8 mouse cellular contexts compared by ENCODE assay signal in the genomic region with DNA sequence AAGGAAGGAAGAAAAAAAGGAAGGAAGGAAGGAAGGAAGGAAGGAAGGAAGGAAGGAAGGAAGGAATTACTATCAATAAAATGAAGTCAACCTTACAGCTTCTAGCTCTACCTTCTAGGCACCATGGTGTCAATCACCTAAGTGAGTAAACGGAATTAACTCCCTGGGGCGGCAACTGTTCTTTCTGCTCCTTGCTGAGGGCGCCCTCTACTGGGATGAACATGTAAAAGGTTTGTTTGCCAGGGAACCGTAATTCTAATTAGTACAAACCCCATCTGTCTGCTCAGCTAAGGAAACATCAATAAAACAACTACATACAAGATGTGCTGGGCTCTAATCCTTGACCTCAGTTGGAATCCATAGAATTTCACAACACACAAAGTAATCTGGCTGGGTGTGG. TPM values are rescaled to one million over a fixed set of nuclear protein-coding genes. Genes with fewer than 3 reads are reported as not detected.
A peak's percentile ranks its signal among the peaks of the same experiment; 100 is the strongest.
DNase-seq lines count a peak whose midpoint lies in the region; ATAC-seq and TF ChIP-seq lines count a peak whose summit lies in the region.

No protein-coding gene starts in this region.

- no peak for ATAC-seq in heart, embryonic 11.5 days (replicated peaks; ENCODE audit: insufficient number of reproducible peaks, low FRiP score, low TSS enrichment)
- ATAC-seq in stomach, postnatal 0 days (ENCODE audit: low FRiP score, low TSS enrichment) = no peak

- H3K27me3 ChIP-seq in heart, adult 2 months (ENCODE audit: control insufficient read depth, insufficient read depth, low read length) = no peaks in the 10 kb centered on the region
- H3K27me3 ChIP-seq in heart, embryonic 11.5 days (ENCODE audit: control insufficient read depth, insufficient read depth, low read length) = 0 out of 2 replicates have a peak, but pooled peaks cover 3% of the 10 kb centered on the region
- H3K27me3 ChIP-seq in E14TG2a.4 (ENCODE audit: insufficient read depth, low read length) = peaks cover 53% of the 10 kb centered on the region
- H3K27me3 ChIP-seq in stomach, postnatal 0 days (ENCODE audit: control insufficient read depth, insufficient read depth, low read length) = no peaks in the 10 kb centered on the region

- H3K4me3 ChIP-seq in heart, adult 2 months = no peak overlapping the region
- H3K4me3 ChIP-seq in heart, embryonic 11.5 days (ENCODE audit: low read depth, low read length) = no peak overlapping the region
- no peak overlapping the region for H3K4me3 ChIP-seq in E14TG2a.4 (replicated peaks; ENCODE audit: low read length)
- H3K4me3 ChIP-seq in stomach, postnatal 0 days (ENCODE audit: low read depth, low read length) = no peak overlapping the region

- H3K36me3 ChIP-seq in heart, adult 2 months (ENCODE audit: control insufficient read depth, insufficient read depth, low read length) = no peaks in the 10 kb centered on the region
- no peaks in the 10 kb centered on the region for H3K36me3 ChIP-seq in heart, embryonic 11.5 days (ENCODE audit: control insufficient read depth, insufficient read depth, low read length)
- no peaks in the 10 kb centered on the region for H3K36me3 ChIP-seq in E14TG2a.4 (ENCODE audit: insufficient read depth, low read length)
- H3K36me3 ChIP-seq in stomach, postnatal 0 days (ENCODE audit: control insufficient read depth, insufficient read depth, low read length) = no peaks in the 10 kb centered on the region

- peak; percentile 88 for TF ChIP-seq CTCF in heart, adult 2 months (IDR thresholded peaks at IDR 0.05)
- peak; percentile 62 for TF ChIP-seq CTCF in E14TG2a.4 (conservative IDR thresholded peaks at IDR 0.05; ENCODE audit: low read length)
- TF ChIP-seq CTCF in stomach, postnatal 0 days (IDR thresholded peaks at IDR 0.05; ENCODE audit: low read depth) = peak; percentile 96

- no peaks in the 10 kb centered on the region for H3K9me3 ChIP-seq in heart, embryonic 11.5 days (replicated peaks; ENCODE audit: control insufficient read depth, low read length)
- H3K9me3 ChIP-seq in E14TG2a.4 (ENCODE audit: low read length) = no peaks in the 10 kb centered on the region
- no peaks in the 10 kb centered on the region for H3K9me3 ChIP-seq in stomach, postnatal 0 days (ENCODE audit: control insufficient read depth, low read length)

- 0 out of 2 replicates have a peak, but pooled peaks have one; percentile 72 for TF ChIP-seq EP300 in heart, adult 2 months (IDR thresholded peaks at IDR 0.05; ENCODE audit: insufficient read depth, low read depth, low read length)
- no peak for TF ChIP-seq EP300 in stomach, postnatal 0 days (optimal IDR thresholded peaks at IDR 0.05)

- H3K9ac ChIP-seq in heart, adult 2 months (ENCODE audit: low read depth, low read length) = no peak overlapping the region
- no peak overlapping the region for H3K9ac ChIP-seq in heart, embryonic 11.5 days (ENCODE audit: low read depth, low read length)
- H3K9ac ChIP-seq in stomach, postnatal 0 days (ENCODE audit: low read length) = no peak overlapping the region

- intact Hi-C loops in heart, adult 2 months (cut with DNase I) = loop anchor here (1.0 to 5.0 kb wide), 2 partner anchors 61 to 146 kb away; no protein-coding TSS in a partner anchor
- intact Hi-C loops in gastrocnemius, postnatal 14 days (cut with DNase I; ENCODE audit: low total_unique reads) = loop anchor here (10.0 kb wide), 1 partner anchor 81 kb away; no protein-coding TSS in a partner anchor

- no peak overlapping the region for H3K27ac ChIP-seq in heart, adult 2 months
- H3K27ac ChIP-seq in heart, embryonic 11.5 days (ENCODE audit: low read depth, low read length) = no peak overlapping the region
- no peak overlapping the region for H3K27ac ChIP-seq in stomach, postnatal 0 days (replicated peaks)

- peaks cover 3% of the 10 kb centered on the region; the same call in 1 of the 2 replicates for H3K4me1 ChIP-seq in heart, adult 2 months (ENCODE audit: control insufficient read depth, insufficient read depth, low read length)
- peaks cover 21% of the 10 kb centered on the region for H3K4me1 ChIP-seq in heart, embryonic 11.5 days (ENCODE audit: control insufficient read depth, insufficient read depth, low read length)
- peaks cover 39% of the 10 kb centered on the region for H3K4me1 ChIP-seq in E14TG2a.4 (replicated peaks; ENCODE audit: low read depth, low read length)
- peaks cover 3% of the 10 kb centered on the region; the same call in 1 of the 2 replicates for H3K4me1 ChIP-seq in stomach, postnatal 0 days (replicated peaks; ENCODE audit: control insufficient read depth, insufficient read depth)

- WGBS in heart, adult 2 months = 2% methylated on average over 4 of the region's 4 CpGs
- WGBS in heart, embryonic 11.5 days (ENCODE audit: insufficient replicate concordance) = 5% methylated on average over 4 of the region's 4 CpGs
- WGBS in stomach, postnatal 0 days = 0% methylated on average over 4 of the region's 4 CpGs

- no peaks in the 10 kb centered on the region for H3K79me2 ChIP-seq in heart, adult 2 months (replicated peaks; ENCODE audit: control insufficient read depth, insufficient read depth, low read length)

- peak; percentile 66 to 75 for DNase-seq in heart, adult 2 months
- DNase-seq in c-Kit-positive CD71-negative TER-119-negative erythroid progenitor cells, embryonic 14.5 days (ENCODE audit: low read depth) = peak; percentile 85
- DNase-seq in gastrocnemius, postnatal 14 days = peak; percentile 78
- peak; percentile 76 for DNase-seq in layer of hippocampus, adult 9-11 months
- DNase-seq in mesoderm, embryonic 11.5 days (ENCODE audit: low read depth, low spot score) = peak; percentile 80
- DNase-seq in stomach, postnatal 0 days (ENCODE audit: low spot score) = peak; percentile 78

- no peak overlapping the region for H3K4me2 ChIP-seq in heart, embryonic 11.5 days
- no peak overlapping the region for H3K4me2 ChIP-seq in stomach, postnatal 0 days (replicated peaks; ENCODE audit: low read depth)

- TF ChIP-seq POLR2A in heart, adult 2 months (IDR thresholded peaks at IDR 0.05; ENCODE audit: insufficient read depth, low read depth, low read length) = no peak

RNA-seq across cellular contexts. Expression of a gene that starts 3.1 kb away (rescaled TPM):
- 10 to 100 TPM; 17.5 to 20.4 TPM for total RNA-seq in heart, adult 2 months (2021)
- 16.5 and 23.2 TPM in 2 replicates for polyA plus RNA-seq in heart, adult 2 months (2012; rRNA removed)
- polyA plus RNA-seq in heart, embryonic 11.5 days (2014; fragmentation: Nextera tagmentation; extraction: Ambion mirVana) = 110 and 142 TPM in 2 replicates
- 10 to 100 TPM; 18.3 to 24.5 TPM for total RNA-seq in gastrocnemius, postnatal 14 days (2021)
- polyA plus RNA-seq in stomach, postnatal 0 days (2015; fragmentation: Nextera tagmentation; extraction: Ambion mirVana) = 100 and 106 TPM in 2 replicates

RNA-seq across cellular contexts. Expression of a gene that starts 18.6 kb away (rescaled TPM):
- 1 to 10 TPM; 2.6 to 2.7 TPM for total RNA-seq in heart, adult 2 months (2021)
- polyA plus RNA-seq in heart, adult 2 months (2012; rRNA removed) = 5.7 and 6.0 TPM in 2 replicates
- 8.6 and 8.9 TPM in 2 replicates for polyA plus RNA-seq in heart, embryonic 11.5 days (2014; fragmentation: Nextera tagmentation; extraction: Ambion mirVana)
- total RNA-seq in gastrocnemius, postnatal 14 days (2021) = 1 to 10 TPM; 2.2 to 2.7 TPM
- polyA plus RNA-seq in stomach, postnatal 0 days (2015; fragmentation: Nextera tagmentation; extraction: Ambion mirVana) = 9.0 and 10.0 TPM in 2 replicates
